ENCODE assay signal across 8 mouse cellular contexts in the genomic region with DNA sequence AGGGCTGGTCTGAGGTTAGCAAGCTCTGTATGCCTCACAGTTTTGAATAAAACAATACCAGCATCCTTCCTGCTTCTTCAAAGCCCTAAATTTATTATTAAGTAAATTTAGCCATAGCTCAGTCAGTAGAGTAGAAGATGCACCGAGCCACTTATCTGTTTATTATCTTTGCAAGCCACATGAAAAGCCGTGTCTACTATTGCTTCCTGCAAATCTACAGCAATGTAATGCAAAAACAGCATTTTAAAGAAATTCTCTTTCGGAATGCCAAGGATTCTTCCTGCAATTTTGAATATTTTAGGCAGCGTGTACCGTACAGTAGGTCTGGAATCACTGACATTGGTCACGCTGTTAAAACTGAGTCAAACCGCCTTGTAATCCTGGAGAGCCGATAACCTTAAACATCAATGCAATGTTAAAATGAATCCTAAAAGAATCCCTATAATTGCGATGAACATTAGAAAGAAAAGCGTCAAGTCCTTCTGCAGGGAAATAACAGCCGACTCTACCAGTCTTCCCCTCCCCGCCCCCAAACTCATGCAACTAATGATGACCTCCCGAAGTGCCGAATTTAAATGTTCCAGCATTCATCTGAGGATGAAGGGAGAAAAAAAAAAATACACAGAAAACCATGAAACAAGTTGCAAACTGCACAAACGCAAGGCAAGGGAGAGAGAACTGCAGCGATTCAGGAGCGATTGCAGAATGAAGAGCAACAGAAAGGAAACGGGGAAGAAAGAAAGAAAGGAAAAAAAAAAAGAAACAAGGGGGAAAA. TPM values are rescaled to one million over a fixed set of nuclear protein-coding genes. Genes with fewer than 3 reads are reported as not detected.
A peak's percentile ranks its signal among the peaks of the same experiment; 100 is the strongest.
DNase-seq lines count a peak whose midpoint lies in the region; ATAC-seq lines count a peak whose summit lies in the region.

No protein-coding gene starts in this region.

- H3K4me2 ChIP-seq in heart, embryonic 13.5 days, result peak overlapping the region; percentile 95
- peak overlapping the region; percentile 71 for H3K4me2 ChIP-seq in forebrain, embryonic 13.5 days
- peak overlapping the region; percentile 62 for H3K4me2 ChIP-seq in liver, embryonic 15.5 days

- 6% methylated on average over 18 of the region's 18 CpGs for WGBS in heart, embryonic 13.5 days
- 6% methylated on average over 18 of the region's 18 CpGs for WGBS in forebrain, embryonic 13.5 days
- 10% methylated on average over 18 of the region's 18 CpGs for WGBS in liver, embryonic 15.5 days (ENCODE audit: insufficient replicate concordance)

- H3K4me3 ChIP-seq in heart, embryonic 13.5 days, result peak overlapping the region; percentile 73
- H3K4me3 ChIP-seq in forebrain, embryonic 13.5 days, result peak overlapping the region; percentile 70
- H3K4me3 ChIP-seq in liver, embryonic 15.5 days (replicated peaks), result peak overlapping the region; percentile 41; the same call in 1 of the 2 replicates

- H3K9me3 ChIP-seq in heart, embryonic 13.5 days, result no peaks in the 10 kb centered on the region
- H3K9me3 ChIP-seq in forebrain, embryonic 13.5 days (replicated peaks), result no peaks in the 10 kb centered on the region
- H3K9me3 ChIP-seq in liver, embryonic 15.5 days (replicated peaks), result no peaks in the 10 kb centered on the region

- no peak overlapping the region for H3K27ac ChIP-seq in heart, embryonic 13.5 days (replicated peaks)
- H3K27ac ChIP-seq in forebrain, embryonic 13.5 days, result peak overlapping the region; percentile 93
- H3K27ac ChIP-seq in liver, embryonic 15.5 days (replicated peaks), result no peak overlapping the region

- peaks cover 64% of the 10 kb centered on the region for H3K27me3 ChIP-seq in heart, embryonic 13.5 days (replicated peaks)
- peaks cover 11% of the 10 kb centered on the region; the same call in 1 of the 2 replicates for H3K27me3 ChIP-seq in forebrain, embryonic 13.5 days
- peaks cover 43% of the 10 kb centered on the region for H3K27me3 ChIP-seq in liver, embryonic 15.5 days

- no peak for DNase-seq in heart, adult 8-10 months (ENCODE audit: low spot score)
- DNase-seq in brain, adult 2 months (ENCODE audit: low read depth, low spot score), result peak; percentile 45
- no peak for DNase-seq in spleen, adult 12 weeks (ENCODE audit: low spot score)

- H3K36me3 ChIP-seq in heart, embryonic 13.5 days, result no peaks in the 10 kb centered on the region
- no peaks in the 10 kb centered on the region for H3K36me3 ChIP-seq in forebrain, embryonic 13.5 days (ENCODE audit: poor library complexity, severe bottlenecking)
- no peaks in the 10 kb centered on the region for H3K36me3 ChIP-seq in liver, embryonic 15.5 days (replicated peaks)

- H3K4me1 ChIP-seq in heart, embryonic 13.5 days, result peaks cover 9% of the 10 kb centered on the region
- H3K4me1 ChIP-seq in forebrain, embryonic 13.5 days, result peaks cover 16% of the 10 kb centered on the region
- H3K4me1 ChIP-seq in liver, embryonic 15.5 days (replicated peaks), result no peaks in the 10 kb centered on the region

- peak overlapping the region; percentile 77 for H3K9ac ChIP-seq in heart, embryonic 13.5 days
- H3K9ac ChIP-seq in forebrain, embryonic 13.5 days, result peak overlapping the region; percentile 77
- no peak overlapping the region for H3K9ac ChIP-seq in liver, embryonic 15.5 days

- ATAC-seq in heart, embryonic 13.5 days (ENCODE audit: extremely low read depth, insufficient number of reproducible peaks, low FRiP score, low TSS enrichment), result no peak
- no peak for ATAC-seq in forebrain, embryonic 13.5 days
- no peak for ATAC-seq in liver, embryonic 15.5 days (ENCODE audit: insufficient read depth)
- ATAC-seq in megakaryocyte, adult 5-6 weeks (ENCODE audit: poor library complexity, severe bottlenecking), result no peak
- ATAC-seq in megakaryocyte progenitor cell, adult 5-6 weeks (replicated peaks; ENCODE audit: poor library complexity), result no peak

RNA-seq across cellular contexts. Expression of gene Tenm2, which starts 0.6 kb away (rescaled TPM):
- polyA plus RNA-seq in heart, embryonic 13.5 days (2015; fragmentation: Nextera tagmentation; extraction: Ambion mirVana), result 0.98 and 1.2 TPM in 2 replicates
- under 1 TPM; 0.12 to 0.35 (median 0.27) TPM for total RNA-seq in heart, adult 8-10 months (2022)
- 16.3 and 18.2 TPM in 2 replicates for polyA plus RNA-seq in forebrain, embryonic 13.5 days (2015; fragmentation: Nextera tagmentation; extraction: Ambion mirVana)
- polyA plus RNA-seq in liver, embryonic 15.5 days (2015; fragmentation: Nextera tagmentation; extraction: Ambion mirVana), result 0.03 TPM in 1 of 2 replicates, not detected in the other
- not detected in 2 replicates for total RNA-seq in megakaryocyte, adult 5-6 weeks (2015)
- total RNA-seq in megakaryocyte, adult 5-6 weeks (2017), result not detected in 2 replicates
- total RNA-seq in megakaryocyte progenitor cell, adult 5-6 weeks (2015), result not detected in 2 replicates
- not detected in 2 replicates for total RNA-seq in megakaryocyte progenitor cell, adult 5-6 weeks (2017)
